Mouse (Mus musculus): ENCODE results near the gene Gm5447.
A peak's percentile ranks its signal among the peaks of the same experiment; 100 is the strongest.

Gm5447 gene

GRCm38 (mm10) chr13:30973501-30974246 lies at the start of gene Gm5447, which contains the start of gene Exoc2:
TSS of gene Gm5447 (plus strand) at chr13:30974204.
TSS of gene Exoc2 (minus strand) at chr13:30974093.
- DNase-seq: peak; percentile 91

- no peak for DNase-seq
These were observed 49.7 kb upstream of the Gm5447 start for GRCm38 (mm10) chr13:30924269-30924668.

- no peak for DNase-seq
These were observed 44.9 kb upstream of the Gm5447 start for GRCm38 (mm10) chr13:30929119-30929518.

GRCm38 (mm10) chr13:30931613-30932012 lies 42.4 kb upstream of the Gm5447 start:
- no peak for DNase-seq

- no peak for DNase-seq
These were observed 41.0 kb upstream of the Gm5447 start for GRCm38 (mm10) chr13:30932972-30933371.

- DNase-seq: no peak
These were observed 28.2 kb upstream of the Gm5447 start for GRCm38 (mm10) chr13:30945788-30946187.

GRCm38 (mm10) chr13:30947129-30947528 lies 26.9 kb upstream of the Gm5447 start:
- DNase-seq: peak; percentile 31

- no peak for DNase-seq
These were observed 26.5 kb upstream of the Gm5447 start, which contains the start of gene Hus1b for GRCm38 (mm10) chr13:30947540-30947939. TSS of gene Hus1b (minus strand) at chr13:30947759.

GRCm38 (mm10) chr13:30949181-30949580 lies 24.8 kb upstream of the Gm5447 start:
- no peak for DNase-seq

- DNase-seq: no peak
These were observed 22.0 kb upstream of the Gm5447 start for GRCm38 (mm10) chr13:30952044-30952443.

- DNase-seq: no peak
These were observed 20.4 kb upstream of the Gm5447 start for GRCm38 (mm10) chr13:30953580-30953979.

GRCm38 (mm10) chr13:30960714-30961113 lies 13.3 kb upstream of the Gm5447 start:
- DNase-seq: no peak

GRCm38 (mm10) chr13:30961932-30962331 lies 12.1 kb upstream of the Gm5447 start:
- DNase-seq: no peak

GRCm38 (mm10) chr13:30966507-30966911 lies 7.5 kb upstream of the Gm5447 start:
- DNase-seq: peak; percentile 68

GRCm38 (mm10) chr13:30968311-30968710 lies 5.7 kb upstream of the Gm5447 start:
- peak; percentile 69 for DNase-seq

GRCm38 (mm10) chr13:30971047-30971446 lies 3.0 kb upstream of the Gm5447 start:
- no peak for DNase-seq

- DNase-seq: peak; percentile 28
These were observed 1.9 kb upstream of the Gm5447 start for GRCm38 (mm10) chr13:30972102-30972501.

GRCm38 (mm10) chr13:30974247-30974630 lies 235 bp downstream of the Gm5447 start:
- no peak for DNase-seq

GRCm38 (mm10) chr13:30976536-30977084 lies 2.6 kb downstream of the Gm5447 start:
- no peak for DNase-seq

GRCm38 (mm10) chr13:30978224-30978623 lies 4.2 kb downstream of the Gm5447 start:
- no peak for DNase-seq

GRCm38 (mm10) chr13:30981666-30982065 lies 7.7 kb downstream of the Gm5447 start:
- peak; percentile 76 for DNase-seq

GRCm38 (mm10) chr13:30985275-30985597 lies 11.2 kb downstream of the Gm5447 start:
- DNase-seq: no peak

- DNase-seq: peak; percentile 73
These were observed 11.8 kb downstream of the Gm5447 start for GRCm38 (mm10) chr13:30985598-30986466.

Data from lung, postnatal 10 days (tissue).